Mouse (Mus musculus) lung, adult 18-20 months (tissue): ENCODE results near the gene Cpb2.

Source experiments
- DNase-seq, 2 experiments: peaks; one replicate each; pipeline ENCODE4 v3.0.0; 2022; ENCODE audit warnings: mixed read lengths in 2 of 2

Gene Cpb2

GRCm38 (mm10) chr14:75242087-75242486 is at the start of gene Cpb2:
Gene Cpb2, plus strand, starts transcription at chr14:75242287.
- no peak for DNase-seq

- no peak for DNase-seq
Measured at GRCm38 (mm10) chr14:75192427-75192826, 49.7 kb upstream of the Cpb2 start.

- DNase-seq, result peak in 1 of 2 experiments; percentile 33
Measured at GRCm38 (mm10) chr14:75192858-75193257, 49.2 kb upstream of the Cpb2 start.

- DNase-seq, result peak; percentile 45 to 54
Measured at GRCm38 (mm10) chr14:75195530-75195929, 46.6 kb upstream of the Cpb2 start.

GRCm38 (mm10) chr14:75197027-75197426 is 45.1 kb upstream of the Cpb2 start:
- peak in 1 of 2 experiments; percentile 52 for DNase-seq

GRCm38 (mm10) chr14:75197660-75198059 is 44.4 kb upstream of the Cpb2 start:
- DNase-seq, result peak in 1 of 2 experiments; percentile 39

GRCm38 (mm10) chr14:75205363-75206051 is 36.6 kb upstream of the Cpb2 start:
- DNase-seq, result no peak

- no peak for DNase-seq
Measured at GRCm38 (mm10) chr14:75206307-75206706, 35.8 kb upstream of the Cpb2 start.

GRCm38 (mm10) chr14:75208572-75209151 is 33.4 kb upstream of the Cpb2 start:
- no peak for DNase-seq

- DNase-seq, result no peak
Measured at GRCm38 (mm10) chr14:75213752-75214151, 28.3 kb upstream of the Cpb2 start.

GRCm38 (mm10) chr14:75218843-75219242 is 23.2 kb upstream of the Cpb2 start:
- no peak for DNase-seq

- no peak for DNase-seq
Measured at GRCm38 (mm10) chr14:75219250-75219913, 22.7 kb upstream of the Cpb2 start.

- DNase-seq, result peak; percentile 32 to 54
Measured at GRCm38 (mm10) chr14:75222386-75222785, 19.7 kb upstream of the Cpb2 start.

- no peak for DNase-seq
Measured at GRCm38 (mm10) chr14:75227453-75228084, 14.5 kb upstream of the Cpb2 start.

GRCm38 (mm10) chr14:75229834-75230233 is 12.3 kb upstream of the Cpb2 start:
- peak in 1 of 2 experiments; percentile 11 for DNase-seq

GRCm38 (mm10) chr14:75233070-75233469 is 9.0 kb upstream of the Cpb2 start:
- no peak for DNase-seq

GRCm38 (mm10) chr14:75235552-75235951 is 6.5 kb upstream of the Cpb2 start:
- no peak for DNase-seq

GRCm38 (mm10) chr14:75235955-75236635 is 6.0 kb upstream of the Cpb2 start:
- no peak for DNase-seq

GRCm38 (mm10) chr14:75236636-75237003 is 5.5 kb upstream of the Cpb2 start:
- no peak for DNase-seq

- DNase-seq, result no peak
Measured at GRCm38 (mm10) chr14:75237096-75237495, 5.0 kb upstream of the Cpb2 start.

GRCm38 (mm10) chr14:75238054-75238692 is 3.9 kb upstream of the Cpb2 start:
- DNase-seq, result no peak
